Mouse (Mus musculus) cortical plate, adult 2 months (tissue): ENCODE data around the gene Cnn1.

Source experiments
- CTCF ChIP-seq: fragments of 200-500 bp; IDR thresholded peaks from 2 replicates; pipeline ENCODE4 v1.5.1; 2011; ENCODE audit warnings: mild to moderate bottlenecking, control low read depth, low read length; ENCODE audit not compliant: insufficient read depth; ENCODE audit errors: extremely low read depth
- POLR2A ChIP-seq: fragments of 200-500 bp; IDR thresholded peaks from 2 replicates; pipeline ENCODE4 v1.6.1; 2011; ENCODE audit warnings: mild to moderate bottlenecking, low read length, control low read depth; ENCODE audit not compliant: insufficient read depth; ENCODE audit errors: extremely low read depth

GRCm38 (mm10) chr9:22089281-22089680, 9.7 kb upstream of the Cnn1 start:
- TF ChIP-seq CTCF: no peak
- TF ChIP-seq POLR2A: no peak
